Mouse (Mus musculus): ENCODE measurements around the gene Cd244a.

DNA sequence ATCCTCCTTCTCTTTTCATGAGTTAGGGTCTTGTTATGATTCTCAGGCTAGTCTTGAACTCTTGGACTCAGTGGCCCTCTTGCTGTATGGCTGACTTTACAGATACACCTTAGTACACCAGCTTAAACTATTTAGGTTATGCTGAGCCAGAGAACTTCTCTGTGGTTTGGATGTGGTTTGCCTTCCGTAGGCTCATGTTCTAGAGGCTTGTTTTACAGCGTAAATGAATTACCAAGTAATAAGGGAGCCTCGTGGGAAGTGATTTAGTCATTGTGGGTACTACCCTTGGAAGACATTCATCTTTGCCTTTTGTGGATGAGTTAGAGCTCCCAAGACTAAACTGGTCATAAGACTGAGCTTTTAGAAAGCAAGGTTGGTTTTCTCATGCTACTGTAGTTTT lies 68.8 kb downstream of the Cd244a start:
- TF ChIP-seq CTCF (IDR thresholded peaks at IDR 0.05; ENCODE audit: low read depth, low read length) (no peak), POLR2A (IDR thresholded peaks at IDR 0.05; ENCODE audit: borderline replicate concordance, low read depth, low read length) (no peak)
